Comparison of ENCODE assay signal across 8 mouse cellular contexts in the genomic region with DNA sequence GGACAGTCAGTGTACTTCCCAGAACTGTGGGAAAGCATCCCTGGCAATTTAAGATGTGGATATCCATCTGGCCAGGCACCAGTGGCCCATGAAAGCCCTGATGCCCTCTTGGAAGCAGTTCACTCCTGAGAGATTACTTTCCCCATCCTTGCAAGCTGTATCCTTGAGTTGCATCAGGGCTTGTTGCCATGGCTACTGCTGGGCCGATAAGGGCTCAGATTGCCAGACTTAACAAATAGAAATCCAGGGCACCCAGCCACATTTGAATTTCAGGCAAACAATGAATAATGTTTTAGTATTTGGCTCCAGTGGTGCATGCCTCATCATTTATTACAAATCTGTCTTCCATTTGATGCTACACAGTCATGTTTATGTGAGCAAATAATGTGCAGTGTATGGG.
DNase-seq lines count a peak whose midpoint lies in the region; ATAC-seq and TF ChIP-seq lines count a peak whose summit lies in the region.
"Had no signal": no experiment of that assay in that cellular context is flagged by ENCODE, and none has a peak within 500 bp of the region (broad histone marks: within the 10 kb centered on the region; RNA-seq: fewer than 3 reads in every experiment).

No protein-coding gene starts in this region.

- H3K27ac ChIP-seq in liver, embryonic 14.5 days: peak overlapping the region; percentile 96
- H3K27ac ChIP-seq: lung, embryonic 15.5 days had no signal

- H3K4me1 ChIP-seq in liver, embryonic 14.5 days (replicated peaks; ENCODE audit: control insufficient read depth in 2 of 2, insufficient read depth in 2 of 2, low read length in 1 of 2): peaks cover 58 to 62% of the 10 kb centered on the region in 2 experiments
- H3K4me1 ChIP-seq: lung, embryonic 15.5 days had no signal

- intact Hi-C loops in left cerebral cortex, postnatal 14 days (cut with DNase I): no loop called here
- intact Hi-C loops in left cerebral cortex, postnatal 36 days (cut with DNase I): no loop called here

- DNase-seq in left cerebral cortex, postnatal 14 days (ENCODE audit: low spot score in 2 of 2): peak; percentile 54 to 65
- DNase-seq in left cerebral cortex, postnatal 36 days (ENCODE audit: low spot score in 2 of 2): no peak
- DNase-seq in adrenal gland, adult 2 months: peak; percentile 82
- peak; percentile 77 to 86 for DNase-seq in adrenal gland, postnatal 36 days
- no peak for DNase-seq in liver, embryonic 14.5 days (ENCODE audit: low read depth in 3 of 3, low spot score in 3 of 3)
- no peak for DNase-seq in natural killer cell, adult 2 months (ENCODE audit: low spot score in 2 of 2)
- no peak for DNase-seq in embryo, embryonic 10.5 days (ENCODE audit: low spot score)

- H3K4me2 ChIP-seq in liver, embryonic 14.5 days (ENCODE audit: low read depth): no peak overlapping the region
- H3K4me2 ChIP-seq: lung, embryonic 15.5 days had no signal

- H3K9ac ChIP-seq in liver, embryonic 14.5 days (replicated peaks): no peak overlapping the region; the same call in 1 of the 2 replicates
- H3K9ac ChIP-seq: lung, embryonic 15.5 days had no signal

- no peak for TF ChIP-seq EP300 in liver, embryonic 14.5 days (IDR thresholded peaks at IDR 0.05; ENCODE audit: low read depth)

- no peaks in the 10 kb centered on the region for H3K9me3 ChIP-seq in liver, embryonic 14.5 days (ENCODE audit: control insufficient read depth, low read length)
- H3K9me3 ChIP-seq: lung, embryonic 15.5 days had no signal

- no peak for ATAC-seq in liver, embryonic 14.5 days (ENCODE audit: insufficient read depth)

- no peak for TF ChIP-seq CTCF in liver, embryonic 14.5 days (IDR thresholded peaks at IDR 0.05; ENCODE audit: low read depth)

- H3K27me3 ChIP-seq in liver, embryonic 14.5 days (ENCODE audit: control insufficient read depth, insufficient read depth, low read length): no peaks in the 10 kb centered on the region
- H3K27me3 ChIP-seq: lung, embryonic 15.5 days had no signal

- no peak overlapping the region for H3K4me3 ChIP-seq in liver, embryonic 14.5 days (ENCODE audit: insufficient read depth in 1 of 2, low read depth in 2 of 2, low read length in 2 of 2)
- H3K4me3 ChIP-seq: lung, embryonic 15.5 days had no signal

- 66% methylated on average over 1 of the region's 1 CpGs for WGBS in liver, embryonic 14.5 days (ENCODE audit: insufficient replicate concordance)

- peaks cover 8% of the 10 kb centered on the region for H3K36me3 ChIP-seq in liver, embryonic 14.5 days (replicated peaks; ENCODE audit: control insufficient read depth, insufficient read depth, low read depth)
- H3K36me3 ChIP-seq: lung, embryonic 15.5 days had no signal

Comparison
In these comparisons a context has a peak if more than half of its experiments do, and no peak if none do; other contexts are left out.
1. DNase-seq: peak in left cerebral cortex, postnatal 14 days (2 of 2), adrenal gland, adult 2 months (single experiment) and adrenal gland, postnatal 36 days (2 of 2); none in left cerebral cortex, postnatal 36 days (0 of 2), liver, embryonic 14.5 days (0 of 3), natural killer cell, adult 2 months (0 of 2) and embryo, embryonic 10.5 days (single experiment).